Mouse (Mus musculus): Measurements from ENCODE around the gene Aanat. TPM values are rescaled to one million over a fixed set of nuclear protein-coding genes. Genes with fewer than 3 reads are reported as not detected.
A peak's percentile ranks its signal among the peaks of the same experiment; 100 is the strongest.

Aanat gene
- total and polyA plus RNA-seq, 3 experiments = not detected

DNA sequence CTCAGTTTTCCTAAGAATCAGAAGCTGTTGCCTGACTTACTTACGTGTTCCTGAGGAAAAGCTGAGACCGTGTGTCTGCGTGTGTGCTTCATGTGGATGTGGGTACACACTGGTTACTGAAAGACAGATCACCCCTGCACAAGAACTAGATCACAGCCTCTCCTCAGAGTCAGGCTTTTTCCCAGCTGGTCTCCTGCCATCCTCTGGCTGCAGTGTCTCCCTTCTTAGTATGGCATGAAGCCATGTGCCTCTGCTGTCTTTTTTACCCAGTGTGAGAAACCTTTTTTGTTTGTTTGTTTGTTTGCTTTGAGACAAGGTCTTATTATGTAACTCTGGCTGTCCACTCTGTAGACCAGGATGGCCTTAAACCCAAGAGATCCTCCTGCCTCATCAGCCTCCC is 7.0 kb upstream of the Aanat start:
- Histone ChIP-seq H3K9ac (ENCODE audit: control insufficient read depth, low read depth, low read length, poor library complexity, severe bottlenecking) (no peak overlapping the region), H3K36me3 (ENCODE audit: control insufficient read depth in 1 of 2, insufficient read depth in 2 of 2, low read length in 2 of 2) (peaks cover 0 to 5% of the 10 kb centered on the region in 2 experiments; a peak in 2 of 4 replicates), H3K4me3 (ENCODE audit: control insufficient read depth in 1 of 2, insufficient read depth in 1 of 2, low read depth in 2 of 2, low read length in 2 of 2) (no peak overlapping the region), H3K4me1 (ENCODE audit: control insufficient read depth in 1 of 2, insufficient read depth in 2 of 2, low read length in 2 of 2) (peaks cover 0 to 27% of the 10 kb centered on the region in 2 experiments; a peak in 2 of 4 replicates), H3K9me3 (replicated peaks; ENCODE audit: insufficient read depth, low read length) (no peaks in the 10 kb centered on the region), H3K27ac (ENCODE audit: control insufficient read depth, low read depth, low read length) (no peak overlapping the region), H3K27me3 (ENCODE audit: control insufficient read depth in 1 of 2, insufficient read depth in 2 of 2, low read length in 2 of 2) (no peaks in the 10 kb centered on the region), H3K79me2 (ENCODE audit: control insufficient read depth, insufficient read depth, low read length, poor library complexity) (peaks cover 48% of the 10 kb centered on the region)
- no peak for TF ChIP-seq ZC3H11A (IDR thresholded peaks at IDR 0.05; ENCODE audit: low read depth, low read length)
- TF ChIP-seq NELFE (IDR thresholded peaks at IDR 0.05; ENCODE audit: low read depth, low read length) = no peak
- no peak for TF ChIP-seq MAZ (IDR thresholded peaks at IDR 0.05; ENCODE audit: low read depth, low read length)
- no peak for TF ChIP-seq SIN3A (IDR thresholded peaks at IDR 0.05; ENCODE audit: low read length)
- TF ChIP-seq TCF12 (IDR thresholded peaks at IDR 0.05; ENCODE audit: low read depth, low read length) = no peak
- no peak for TF ChIP-seq USF2 (IDR thresholded peaks at IDR 0.05; ENCODE audit: borderline replicate concordance in 1 of 2, insufficient read depth in 1 of 2, low read depth in 1 of 2, low read length in 2 of 2)
- TF ChIP-seq GABPA (IDR thresholded peaks at IDR 0.05; ENCODE audit: low read depth, low read length) = no peak
- TF ChIP-seq ZMIZ1 (IDR thresholded peaks at IDR 0.05; ENCODE audit: low read depth, low read length) = no peak
- no peak for TF ChIP-seq MYC (IDR thresholded peaks at IDR 0.05; ENCODE audit: low read depth, low read length)
- TF ChIP-seq POLR2AphosphoS2 (IDR thresholded peaks at IDR 0.05; ENCODE audit: low read length) = no peak
- no peak for TF ChIP-seq RCOR1 (IDR thresholded peaks at IDR 0.05; ENCODE audit: low read depth, low read length)
- no peak for TF ChIP-seq E2F4 (IDR thresholded peaks at IDR 0.05; ENCODE audit: borderline replicate concordance, low read depth, low read length)
- no peak for TF ChIP-seq ZKSCAN1 (IDR thresholded peaks at IDR 0.05; ENCODE audit: low read depth, low read length)
- no peak for TF ChIP-seq EP300 (IDR thresholded peaks at IDR 0.05; ENCODE audit: low read depth in 1 of 2, low read length in 2 of 2)
- no peak for TF ChIP-seq GATA1 (IDR thresholded peaks at IDR 0.05; ENCODE audit: low read depth, low read length)
- TF ChIP-seq SMC3 (IDR thresholded peaks at IDR 0.05; ENCODE audit: low read depth, low read length) = no peak
- TF ChIP-seq CHD1 (IDR thresholded peaks at IDR 0.05; ENCODE audit: low read depth, low read length) = no peak
- no peak for DNase-seq (ENCODE audit: low read depth, low spot score)

DNA sequence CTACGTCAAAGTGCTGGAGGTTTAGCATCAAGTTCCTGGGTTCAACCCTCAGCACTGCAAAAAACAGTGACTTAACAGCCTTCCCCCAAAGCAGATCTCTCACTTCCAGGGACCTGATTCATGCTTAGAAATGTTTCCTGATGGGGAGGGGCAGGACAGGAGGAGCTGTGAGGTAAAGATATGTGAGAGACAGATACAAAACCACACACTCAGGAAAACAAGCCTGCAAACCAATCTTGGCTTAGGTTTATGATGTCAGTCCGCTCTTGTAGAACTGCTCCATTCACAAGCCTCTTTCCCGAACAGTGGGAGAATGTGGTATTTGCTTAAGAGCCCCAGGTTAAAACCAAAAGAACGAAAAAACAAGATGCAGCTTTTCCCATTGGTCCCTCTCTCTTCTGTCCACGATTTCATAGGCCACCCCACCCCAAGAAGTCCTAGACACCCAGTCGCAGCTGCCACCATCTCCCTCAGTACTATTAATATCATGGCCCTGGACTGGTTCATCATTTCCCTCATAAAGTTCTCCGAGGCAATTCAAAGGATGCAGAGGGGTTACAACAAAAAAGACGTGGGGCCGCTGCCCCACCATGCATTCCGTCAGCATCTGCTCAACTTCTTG is 6.1 kb upstream of the Aanat start:
- peak overlapping the region; percentile 18; the same call in 1 of the 2 replicates for H3K27ac ChIP-seq (ENCODE audit: control insufficient read depth, low read depth, low read length)
- peaks cover 0 to 5% of the 10 kb centered on the region in 2 experiments; a peak in 2 of 4 replicates for H3K36me3 ChIP-seq (ENCODE audit: control insufficient read depth in 1 of 2, insufficient read depth in 2 of 2, low read length in 2 of 2)
- no peak for TF ChIP-seq NRF1 (IDR thresholded peaks at IDR 0.05; ENCODE audit: insufficient read depth, low read depth, low read length, poor library complexity, severe bottlenecking)
- peak; percentile 61; the same call in 1 of the 2 replicates for TF ChIP-seq MAFK (IDR thresholded peaks at IDR 0.05; ENCODE audit: borderline replicate concordance, low read depth, low read length)
- 0 out of 2 replicates have a peak, but pooled peaks have one; percentile 33 for TF ChIP-seq BHLHE40 (IDR thresholded peaks at IDR 0.05; ENCODE audit: borderline replicate concordance, low read depth, low read length)
- no peak for TF ChIP-seq USF1 (IDR thresholded peaks at IDR 0.05; ENCODE audit: low read depth, low read length)
- peak; percentile 91 for TF ChIP-seq ETS1 (IDR thresholded peaks at IDR 0.05; ENCODE audit: low read depth, low read length)
- no peak for TF ChIP-seq KAT2A (conservative IDR thresholded peaks at IDR 0.05; ENCODE audit: low read depth, low read length)
- TF ChIP-seq EP300 (IDR thresholded peaks at IDR 0.05; ENCODE audit: low read depth in 1 of 2, low read length in 2 of 2) = peak; percentile 79 to 82
- peak; percentile 58 for TF ChIP-seq MXI1 (IDR thresholded peaks at IDR 0.05; ENCODE audit: low read depth, low read length)
- no peak for TF ChIP-seq POLR2AphosphoS5 (IDR thresholded peaks at IDR 0.05; ENCODE audit: borderline replicate concordance, low read depth, low read length)
- TF ChIP-seq MAZ (IDR thresholded peaks at IDR 0.05; ENCODE audit: low read depth, low read length) = peak; percentile 88
- no peak; the same call in 1 of the 2 replicates for TF ChIP-seq MYC (IDR thresholded peaks at IDR 0.05; ENCODE audit: low read depth, low read length)
- TF ChIP-seq RAD21 (IDR thresholded peaks at IDR 0.05; ENCODE audit: low read depth, low read length) = no peak
- no peak for TF ChIP-seq HCFC1 (IDR thresholded peaks at IDR 0.05; ENCODE audit: low read depth, low read length)
- peak; percentile 98 for TF ChIP-seq RCOR1 (IDR thresholded peaks at IDR 0.05; ENCODE audit: low read depth, low read length)
- TF ChIP-seq CTCF (IDR thresholded peaks at IDR 0.05 in 2 of 3, conservative IDR thresholded peaks at IDR 0.05 in 1 of 3; ENCODE audit: control insufficient read depth in 1 of 3, insufficient read depth in 1 of 3, low read depth in 2 of 3, low read length in 3 of 3, poor library complexity in 1 of 3, severe bottlenecking in 1 of 3) = no peak
- TF ChIP-seq TCF12 (IDR thresholded peaks at IDR 0.05; ENCODE audit: low read depth, low read length) = peak; percentile 88
- TF ChIP-seq JUND (IDR thresholded peaks at IDR 0.05; ENCODE audit: low read depth, low read length) = no peak
- no peak for TF ChIP-seq POLR2AphosphoS2 (IDR thresholded peaks at IDR 0.05; ENCODE audit: low read length)
- TF ChIP-seq GATA1 (IDR thresholded peaks at IDR 0.05; ENCODE audit: low read depth, low read length) = peak; percentile 86
- no peak for TF ChIP-seq NELFE (IDR thresholded peaks at IDR 0.05; ENCODE audit: low read depth, low read length)

More for the DNA sequence above, 6.1 kb upstream of the Aanat start:
- peak; percentile 91 for DNase-seq (ENCODE audit: low read depth, low spot score)
- Histone ChIP-seq H3K9me3 (replicated peaks; ENCODE audit: insufficient read depth, low read length) (no peaks in the 10 kb centered on the region), H3K4me1 (ENCODE audit: control insufficient read depth in 1 of 2, insufficient read depth in 2 of 2, low read length in 2 of 2) (peaks cover 0 to 20% of the 10 kb centered on the region in 2 experiments; a peak in 2 of 4 replicates), H3K4me3 (ENCODE audit: control insufficient read depth in 1 of 2, insufficient read depth in 1 of 2, low read depth in 2 of 2, low read length in 2 of 2) (peak overlapping the region; percentile 66 to 81), H3K27me3 (ENCODE audit: control insufficient read depth in 1 of 2, insufficient read depth in 2 of 2, low read length in 2 of 2) (no peaks in the 10 kb centered on the region), H3K79me2 (ENCODE audit: control insufficient read depth, insufficient read depth, low read length, poor library complexity) (peaks cover 43% of the 10 kb centered on the region), H3K9ac (ENCODE audit: control insufficient read depth, low read depth, low read length, poor library complexity, severe bottlenecking) (peak overlapping the region; percentile 71)
